Mouse (Mus musculus) liver, embryonic 11.5 days (tissue): ENCODE results near the gene Nr6a1. TPM values are rescaled to one million over a fixed set of nuclear protein-coding genes. Genes with fewer than 3 reads are reported as not detected.

Source experiments
- ATAC-seq: fragments of 200-750 bp; cut with Nextera tagmentation; replicated peaks from 2 replicates; pipeline ENCODE4 v1.8.0; 2017; ENCODE audit warnings: moderate number of reproducible peaks, mild to moderate bottlenecking, moderate TSS enrichment, moderate library complexity; ENCODE audit not compliant: low FRiP score
- DNase-seq: peaks from one replicate; pipeline ENCODE4 v3.0.0-alpha.2; 2017; ENCODE audit warnings: low spot score
- H3K27ac ChIP-seq: fragments of 300-500 bp; sonication (generic); 2 replicates; pipeline ENCODE4 v1.5.1; 2014; ENCODE audit warnings: mild to moderate bottlenecking, low read depth, low read length, control low read depth
- H3K27me3 ChIP-seq: fragments of 300-500 bp; sonication (generic); replicated peaks from 2 replicates; pipeline ENCODE4 v1.6.1; 2014; ENCODE audit warnings: low read length, mixed read lengths; ENCODE audit not compliant: control insufficient read depth, insufficient read depth
- H3K36me3 ChIP-seq: fragments of 300-500 bp; sonication (generic); 2 replicates; pipeline ENCODE4 v1.6.1; 2014; ENCODE audit warnings: mild to moderate bottlenecking, low read length, moderate library complexity, mixed read lengths; ENCODE audit not compliant: control insufficient read depth, insufficient read depth
- H3K4me1 ChIP-seq: fragments of 300-500 bp; sonication (generic); replicated peaks from 2 replicates; pipeline ENCODE4 v1.6.1; 2014; ENCODE audit warnings: low read length, mixed read lengths; ENCODE audit not compliant: control insufficient read depth, insufficient read depth
- H3K4me2 ChIP-seq: fragments of 300-500 bp; sonication (generic); 2 replicates; pipeline ENCODE4 v1.6.1; 2014; ENCODE audit warnings: mild to moderate bottlenecking, control low read depth, moderate library complexity
- H3K4me3 ChIP-seq: fragments of 300-500 bp; sonication (generic); 2 replicates; pipeline ENCODE4 v1.5.1; 2014; ENCODE audit warnings: low read depth, low read length, control low read depth
- H3K9ac ChIP-seq: fragments of 300-500 bp; sonication (generic); 2 replicates; pipeline ENCODE4 v1.6.1; 2014; ENCODE audit warnings: low read depth, low read length, control low read depth
- H3K9me3 ChIP-seq: fragments of 300-500 bp; sonication (generic); 2 replicates; pipeline ENCODE4 v1.6.1; 2016; ENCODE audit warnings: low read length, inconsistent platforms, mixed read lengths; ENCODE audit not compliant: control insufficient read depth
- WGBS: fragments of 180-500 bp; shearing (Covaris S2); extraction: QIAGEN DNeasy Blood & Tissue Kit; methylation state at CpG from one replicate; pipeline ENCODE4 v1.1.7; 2014; 5-methylcytosine and 5-hydroxymethylcytosine counted together
- polyA plus RNA-seq: library from polyadenylated mRNA; unstranded; fragments of >200 nt; fragmentation: Nextera tagmentation; extraction: Ambion mirVana; gene quantifications from 2 replicates; pipeline ENCODE4 v1.2.1, GENCODE M21; 2014

Gene Nr6a1
- polyA plus RNA-seq, 1 experiment from 2014 or later = 5.1 TPM

DNA sequence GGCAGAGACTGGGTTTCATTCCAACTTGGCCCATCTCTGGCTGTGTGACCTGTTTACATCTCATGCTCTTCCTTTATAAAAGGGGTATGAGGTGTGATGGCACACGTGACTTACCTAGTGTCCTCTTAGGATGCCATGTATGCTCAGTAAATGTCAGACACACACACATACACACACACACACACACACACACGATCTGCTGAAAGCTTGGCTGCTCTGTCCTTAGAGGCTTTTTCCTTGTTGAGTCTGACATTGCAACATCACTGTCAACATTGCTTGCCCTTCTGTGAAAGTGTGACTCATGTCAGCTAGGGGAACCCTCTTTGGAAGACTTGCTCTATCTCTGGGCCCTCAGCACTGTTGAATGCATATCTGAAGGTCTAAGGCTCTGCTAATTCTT, 210.1 kb downstream of the Nr6a1 start:
- no peak overlapping the region for H3K4me2 ChIP-seq
- peaks cover 21% of the 10 kb centered on the region for H3K27me3 ChIP-seq
- H3K27ac ChIP-seq = no peak overlapping the region
- H3K4me1 ChIP-seq = peaks cover 18% of the 10 kb centered on the region
- no peaks in the 10 kb centered on the region for H3K36me3 ChIP-seq
- 58% methylated on average over 2 of the region's 2 CpGs for WGBS
- ATAC-seq (no peak), DNase-seq (no peak)
- no peak overlapping the region for H3K4me3 ChIP-seq
- H3K9me3 ChIP-seq = no peaks in the 10 kb centered on the region
- H3K9ac ChIP-seq = no peak overlapping the region

DNA sequence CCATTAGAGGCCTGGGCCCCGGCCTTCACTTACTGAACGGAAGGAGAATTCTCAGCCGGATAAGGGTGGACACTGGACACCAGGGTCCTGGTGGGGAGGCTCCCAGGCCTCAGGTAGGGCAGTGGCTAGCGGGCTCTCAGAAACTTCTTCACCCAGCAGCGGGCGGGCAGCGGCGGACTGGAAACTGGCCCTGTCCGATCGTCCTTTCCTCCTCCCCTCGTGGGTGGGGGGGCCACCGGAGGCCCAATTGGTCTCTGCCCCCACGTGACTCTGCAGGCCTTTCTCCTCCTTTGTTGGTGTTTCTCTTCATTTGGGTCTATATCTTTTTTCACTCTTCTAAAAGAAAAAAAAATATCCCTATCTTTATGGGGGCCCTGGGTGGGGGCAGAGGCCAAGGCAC, 213.2 kb downstream of the Nr6a1 start, which contains the start of gene Nr5a1:
Nr5a1 (minus strand) TSS at position 219 of the 400 bp plus-strand sequence.
- ATAC-seq (no peak), DNase-seq (no peak)
- Histone ChIP-seq H3K4me1 (peaks cover 20% of the 10 kb centered on the region), H3K27ac (no peak within 1 kb of the TSS), H3K27me3 (peaks cover 52% of the 10 kb centered on the region), H3K36me3 (no peaks in the 10 kb centered on the region), H3K4me2 (no peak within 1 kb of the TSS), H3K9me3 (no peaks in the 10 kb centered on the region), H3K4me3 (no peak within 1 kb of the TSS), H3K9ac (no peak within 1 kb of the TSS)
- 87% methylated on average over 13 of the region's 13 CpGs for WGBS

DNA sequence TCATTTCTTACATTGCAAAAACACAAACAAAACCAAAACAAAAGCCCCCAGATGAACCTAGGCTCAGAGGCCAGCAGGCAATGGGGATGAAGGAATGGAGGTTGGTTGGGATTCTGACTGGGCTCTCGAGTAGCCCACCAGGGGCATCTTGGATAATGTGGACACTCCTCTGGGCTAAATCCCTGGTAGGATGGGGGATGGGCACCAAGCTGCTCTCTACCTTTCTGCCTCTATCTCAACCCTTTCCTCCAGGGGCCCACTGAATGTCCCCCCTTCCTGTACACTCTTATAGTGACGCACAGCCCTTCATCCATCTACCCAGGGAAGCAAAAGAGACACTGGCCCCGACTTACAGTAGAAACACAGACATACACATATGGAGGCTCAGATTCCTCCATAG, 213.9 kb downstream of the Nr6a1 start:
- Histone ChIP-seq H3K36me3 (no peaks in the 10 kb centered on the region), H3K9me3 (no peaks in the 10 kb centered on the region), H3K27ac (no peak overlapping the region), H3K4me3 (no peak overlapping the region), H3K4me2 (no peak overlapping the region), H3K4me1 (peaks cover 13% of the 10 kb centered on the region), H3K9ac (no peak overlapping the region), H3K27me3 (peaks cover 60% of the 10 kb centered on the region)
- DNase-seq (no peak), ATAC-seq (no peak; the same call in 1 of the 2 replicates)
- WGBS = 74% methylated on average over 3 of the region's 3 CpGs

GRCm38 (mm10) chr2:38712769-38713125, 214.7 kb downstream of the Nr6a1 start:
- DNase-seq (no peak), ATAC-seq (no peak)
- H3K9me3 ChIP-seq = no peaks in the 10 kb centered on the region
- no peak overlapping the region for H3K9ac ChIP-seq
- no peak overlapping the region for H3K27ac ChIP-seq
- H3K4me3 ChIP-seq = no peak overlapping the region
- peaks cover 68% of the 10 kb centered on the region for H3K27me3 ChIP-seq
- no peaks in the 10 kb centered on the region for H3K36me3 ChIP-seq
- H3K4me1 ChIP-seq = peaks cover 9% of the 10 kb centered on the region
- H3K4me2 ChIP-seq = no peak overlapping the region
- WGBS = 35% methylated on average over 11 of the region's 11 CpGs

GRCm38 (mm10) chr2:38712076-38712768, 215.3 kb downstream of the Nr6a1 start:
- no peak for ATAC-seq
- 8% methylated on average over 49 of the region's 58 CpGs for WGBS

GRCm38 (mm10) chr2:38711421-38711861, 216.0 kb downstream of the Nr6a1 start:
- DNase-seq (peak; percentile 46), ATAC-seq (no peak)
- Histone ChIP-seq H3K36me3 (no peaks in the 10 kb centered on the region), H3K9ac (no peak overlapping the region), H3K9me3 (no peaks in the 10 kb centered on the region), H3K4me1 (peaks cover 7% of the 10 kb centered on the region; the same call in 1 of the 2 replicates), H3K4me3 (peak overlapping the region; percentile 40), H3K27ac (no peak overlapping the region), H3K4me2 (peak overlapping the region; percentile 58), H3K27me3 (peaks cover 81% of the 10 kb centered on the region)
- 3% methylated on average over 38 of the region's 40 CpGs for WGBS

More at GRCm38 (mm10) chr2:38712076-38712768, 215.3 kb downstream of the Nr6a1 start:
- peaks cover 73% of the 10 kb centered on the region for H3K27me3 ChIP-seq
- peak overlapping the region; percentile 40 for H3K4me3 ChIP-seq
- no peak overlapping the region for H3K9ac ChIP-seq
- H3K27ac ChIP-seq = no peak overlapping the region
- H3K4me2 ChIP-seq = peak overlapping the region; percentile 58
- DNase-seq = no peak
- peaks cover 7% of the 10 kb centered on the region; the same call in 1 of the 2 replicates for H3K4me1 ChIP-seq
- H3K9me3 ChIP-seq = no peaks in the 10 kb centered on the region
- H3K36me3 ChIP-seq = no peaks in the 10 kb centered on the region

DNA sequence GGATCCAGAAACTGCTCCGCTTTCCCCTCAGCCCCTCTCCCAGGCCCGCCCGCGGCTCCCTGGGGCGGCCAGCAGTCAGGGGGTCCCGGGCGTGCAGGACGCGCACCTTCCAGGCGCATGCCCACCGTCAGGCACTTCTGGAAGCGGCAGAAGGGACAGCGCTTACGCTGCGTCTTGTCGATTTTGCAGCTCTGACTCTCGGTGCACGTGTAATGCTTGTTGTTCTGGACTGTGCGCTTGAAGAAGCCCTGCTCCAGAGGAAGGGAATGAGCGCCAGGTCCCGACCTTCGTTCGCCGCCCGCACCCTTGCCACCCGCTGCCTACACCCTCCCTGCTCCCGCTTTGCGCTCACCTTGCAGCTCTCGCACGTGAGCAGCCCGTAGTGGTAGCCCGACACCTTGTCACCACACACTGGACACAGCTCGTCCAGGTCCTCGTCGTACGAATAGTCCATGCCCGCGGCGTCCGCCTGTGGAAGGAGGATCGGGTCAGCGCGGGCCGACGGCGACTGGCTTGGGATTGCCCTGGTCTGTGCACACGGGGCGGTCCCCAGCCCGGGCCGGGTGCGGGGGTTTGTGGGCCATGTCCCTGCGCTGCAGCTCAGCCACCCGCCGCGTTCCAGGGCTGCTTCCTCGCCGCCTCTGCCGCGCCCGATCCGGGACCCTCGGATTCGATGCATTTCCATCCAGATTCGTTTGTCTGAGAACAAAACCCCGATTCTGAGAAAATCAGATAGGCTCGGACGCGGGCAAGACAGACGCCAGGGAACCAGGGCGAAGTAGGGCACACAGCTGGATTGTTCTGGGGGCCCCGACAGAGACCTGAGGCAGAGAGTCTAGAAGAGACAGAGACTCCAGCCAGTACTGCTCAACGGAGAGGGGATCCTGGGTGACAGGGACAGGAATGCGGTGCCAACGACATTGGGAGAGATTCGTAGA, 216.9 kb downstream of the Nr6a1 start:
- Histone ChIP-seq H3K9me3 (no peaks in the 10 kb centered on the region), H3K9ac (no peak overlapping the region), H3K36me3 (no peaks in the 10 kb centered on the region), H3K27ac (no peak overlapping the region), H3K4me1 (peaks cover 7% of the 10 kb centered on the region; the same call in 1 of the 2 replicates), H3K4me2 (peak overlapping the region; percentile 48), H3K4me3 (peak overlapping the region; percentile 20), H3K27me3 (peaks cover 90% of the 10 kb centered on the region)
- DNase-seq (peak; percentile 65), ATAC-seq (no peak)
- WGBS = 2% methylated on average over 75 of the region's 75 CpGs

GRCm38 (mm10) chr2:38708907-38709688, 218.4 kb downstream of the Nr6a1 start:
- H3K27ac ChIP-seq = no peak overlapping the region
- DNase-seq = no peak
- peaks cover 100% of the 10 kb centered on the region for H3K27me3 ChIP-seq
- ATAC-seq = no peak
- no peak overlapping the region for H3K4me3 ChIP-seq
- no peak overlapping the region for H3K9ac ChIP-seq
- no peaks in the 10 kb centered on the region for H3K36me3 ChIP-seq
- whole genome bisulfite sequencing = 27% methylated on average over 12 of the region's 12 CpGs
- no peak overlapping the region for H3K4me2 ChIP-seq
- peaks cover 7% of the 10 kb centered on the region; the same call in 1 of the 2 replicates for H3K4me1 ChIP-seq
- no peaks in the 10 kb centered on the region for H3K9me3 ChIP-seq
